Mouse (Mus musculus) lung, embryonic 14.5 days (tissue): ENCODE results near the gene Sco1. TPM values are rescaled to one million over a fixed set of nuclear protein-coding genes. Genes with fewer than 3 reads are reported as not detected.

Source experiments
- ATAC-seq: fragments of 200-750 bp; cut with Nextera tagmentation; 2 replicates; pipeline ENCODE4 v1.8.0; 2017; ENCODE audit warnings: mild to moderate bottlenecking, moderate TSS enrichment, moderate library complexity; ENCODE audit not compliant: insufficient read depth
- DNase-seq: peaks from one replicate; pipeline ENCODE4 v3.0.0-alpha.2; 2015
- H3K27ac ChIP-seq: fragments of 300-500 bp; sonication (generic); 2 replicates; pipeline ENCODE4 v1.5.1; 2014; ENCODE audit warnings: low read depth, mild to moderate bottlenecking, moderate library complexity
- H3K27me3 ChIP-seq: fragments of 300-500 bp; sonication (generic); 2 replicates; pipeline ENCODE4 v1.6.1; 2014; ENCODE audit warnings: low read length, control low read depth; ENCODE audit not compliant: insufficient read depth
- H3K36me3 ChIP-seq: fragments of 300-500 bp; sonication (generic); 2 replicates; pipeline ENCODE4 v1.6.1; 2014; ENCODE audit warnings: control low read depth; ENCODE audit not compliant: insufficient read depth
- H3K4me1 ChIP-seq: fragments of 300-500 bp; sonication (generic); 2 replicates; pipeline ENCODE4 v1.6.1; 2014; ENCODE audit warnings: antibody characterized with exemption, control low read depth; ENCODE audit not compliant: insufficient read depth
- H3K4me2 ChIP-seq: fragments of 300-500 bp; sonication (generic); 2 replicates; pipeline ENCODE4 v1.6.1; 2014; ENCODE audit warnings: mild to moderate bottlenecking
- H3K4me3 ChIP-seq: fragments of 300-500 bp; sonication (generic); 2 replicates; pipeline ENCODE4 v1.5.1; 2014; ENCODE audit warnings: low read depth, low read length
- H3K9ac ChIP-seq: fragments of 300-500 bp; sonication (generic); 2 replicates; pipeline ENCODE4 v1.6.1; 2014
- H3K9me3 ChIP-seq: fragments of 300-500 bp; sonication (generic); 2 replicates; pipeline ENCODE4 v1.6.1; 2016; ENCODE audit warnings: low read depth, low read length, control low read depth
- CTCF ChIP-seq: IDR thresholded peaks from 2 replicates; pipeline ENCODE4 v1.5.1; 2016; ENCODE audit warnings: antibody characterized with exemption, low read depth
- WGBS: fragments of 180-500 bp; shearing (Covaris S2); extraction: QIAGEN DNeasy Blood & Tissue Kit; methylation state at CpG from one replicate; pipeline ENCODE4 v1.1.7; 2014; 5-methylcytosine and 5-hydroxymethylcytosine counted together
- polyA plus RNA-seq: library from polyadenylated mRNA; unstranded; fragments of >200 nt; fragmentation: Nextera tagmentation; extraction: Ambion mirVana; gene quantifications from 2 replicates; pipeline ENCODE4 v1.2.1, GENCODE M21; 2014

Sco1 gene
- polyA plus RNA-seq: 18.8 and 20.3 TPM in 2 replicates

DNA sequence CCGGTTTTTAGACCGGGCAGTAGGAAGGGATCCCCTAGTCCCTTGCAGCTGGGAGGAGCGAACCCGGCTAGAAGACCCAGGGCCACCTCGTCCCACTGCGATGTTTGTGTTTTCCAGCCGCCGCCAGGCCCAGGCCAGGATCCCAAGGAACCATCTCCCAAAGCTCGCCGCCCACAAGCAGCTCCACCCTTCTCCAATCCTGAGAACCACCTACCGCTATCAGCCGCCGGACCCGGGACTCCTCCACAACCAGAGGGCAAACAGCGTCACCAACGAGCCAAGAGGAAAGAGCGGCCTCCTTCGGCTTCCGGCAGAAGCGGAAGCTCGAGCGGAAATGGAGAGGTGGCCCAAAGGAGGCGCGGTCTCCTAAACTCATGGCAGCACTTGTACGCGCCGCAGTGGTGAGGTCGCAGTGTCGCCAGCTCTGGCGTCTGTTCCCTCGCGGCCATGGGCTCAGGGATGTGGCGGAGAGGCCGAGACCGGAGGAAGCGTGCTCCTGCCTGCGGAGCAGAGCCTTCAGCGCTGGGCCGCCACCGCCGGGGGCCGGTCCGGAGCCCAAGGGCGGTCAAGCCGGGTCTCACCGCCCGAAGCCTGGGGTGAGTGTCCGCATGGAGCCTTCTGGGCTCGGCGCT, at the start of gene Sco1, which contains the start of gene Adprm:
Sco1 (plus strand) TSS at position 350 of the 632 bp plus-strand sequence.
Adprm (minus strand) TSS at position 274 of the 632 bp plus-strand sequence.
- H3K36me3 ChIP-seq: peaks cover 27% of the 10 kb centered on the region
- H3K9ac ChIP-seq: peak within 1 kb of the TSS; percentile 59
- H3K27ac ChIP-seq: peak within 1 kb of the TSS; percentile 75
- H3K4me1 ChIP-seq: no peaks in the 10 kb centered on the region; the same call in 1 of the 2 replicates
- peak within 1 kb of the TSS; percentile 67 for H3K4me2 ChIP-seq
- H3K4me3 ChIP-seq: peak within 1 kb of the TSS; percentile 60
- ATAC-seq (peak; percentile 96), DNase-seq (peak; percentile 94)
- H3K9me3 ChIP-seq: no peaks in the 10 kb centered on the region
- WGBS: under 1% methylated on average over 50 of the region's 50 CpGs
- TF ChIP-seq CTCF: peak; percentile 49
- no peaks in the 10 kb centered on the region for H3K27me3 ChIP-seq

DNA sequence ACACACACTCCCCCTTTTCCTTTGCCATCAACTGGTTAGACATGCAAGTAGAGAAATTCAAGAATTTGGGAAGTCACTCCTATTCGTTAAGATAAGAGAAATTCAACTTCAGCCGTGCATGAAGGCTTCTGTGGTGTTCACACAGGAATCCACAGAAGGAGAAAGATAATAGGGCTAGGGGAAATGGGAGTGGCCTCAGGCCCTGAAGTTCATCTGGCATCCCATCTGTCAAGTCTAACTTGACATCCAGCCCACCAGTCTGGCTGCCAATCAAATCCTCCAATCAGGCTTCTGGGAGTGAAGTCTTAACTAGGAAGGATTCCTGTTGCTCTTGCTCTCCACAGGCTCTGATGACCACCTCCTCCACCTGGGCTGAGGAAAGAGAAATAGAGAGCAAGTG, 49.6 kb upstream of the Sco1 start:
- no peak overlapping the region for H3K4me3 ChIP-seq
- ATAC-seq (no peak), DNase-seq (no peak)
- no peak overlapping the region for H3K27ac ChIP-seq
- TF ChIP-seq CTCF: no peak
- 45% methylated on average over 2 of the region's 2 CpGs for whole genome bisulfite sequencing
- H3K4me1 ChIP-seq: peaks cover 10% of the 10 kb centered on the region
- H3K4me2 ChIP-seq: no peak overlapping the region
- H3K9ac ChIP-seq: no peak overlapping the region
- H3K36me3 ChIP-seq: no peaks in the 10 kb centered on the region
- no peaks in the 10 kb centered on the region for H3K27me3 ChIP-seq
- H3K9me3 ChIP-seq: no peaks in the 10 kb centered on the region

DNA sequence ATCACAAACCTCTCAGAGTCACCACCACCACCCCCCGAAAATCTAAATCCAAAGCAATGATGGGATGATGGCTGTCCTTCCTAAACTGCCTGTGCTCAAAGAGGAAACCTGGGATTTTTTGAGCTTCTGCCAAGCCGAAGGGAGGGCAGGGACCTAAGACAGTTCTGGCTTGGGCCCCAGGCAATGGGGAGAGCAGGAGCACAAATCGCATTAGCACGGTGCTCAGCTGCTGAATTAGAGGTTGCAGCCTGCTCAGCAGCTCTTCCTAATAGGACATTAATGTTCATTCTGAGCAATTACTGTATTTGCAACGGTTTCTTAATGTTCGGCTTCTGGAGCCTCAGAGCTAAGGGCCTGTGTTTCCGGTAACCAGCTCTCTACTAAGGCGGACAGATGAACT, 44.5 kb upstream of the Sco1 start:
- H3K27ac ChIP-seq: no peak overlapping the region
- WGBS: 77% methylated on average over 8 of the region's 8 CpGs
- DNase-seq (no peak), ATAC-seq (no peak)
- TF ChIP-seq CTCF: no peak
- no peaks in the 10 kb centered on the region for H3K27me3 ChIP-seq
- H3K4me1 ChIP-seq: no peaks in the 10 kb centered on the region
- no peak overlapping the region for H3K9ac ChIP-seq
- H3K9me3 ChIP-seq: no peaks in the 10 kb centered on the region
- no peaks in the 10 kb centered on the region for H3K36me3 ChIP-seq
- H3K4me2 ChIP-seq: no peak overlapping the region
- no peak overlapping the region for H3K4me3 ChIP-seq

DNA sequence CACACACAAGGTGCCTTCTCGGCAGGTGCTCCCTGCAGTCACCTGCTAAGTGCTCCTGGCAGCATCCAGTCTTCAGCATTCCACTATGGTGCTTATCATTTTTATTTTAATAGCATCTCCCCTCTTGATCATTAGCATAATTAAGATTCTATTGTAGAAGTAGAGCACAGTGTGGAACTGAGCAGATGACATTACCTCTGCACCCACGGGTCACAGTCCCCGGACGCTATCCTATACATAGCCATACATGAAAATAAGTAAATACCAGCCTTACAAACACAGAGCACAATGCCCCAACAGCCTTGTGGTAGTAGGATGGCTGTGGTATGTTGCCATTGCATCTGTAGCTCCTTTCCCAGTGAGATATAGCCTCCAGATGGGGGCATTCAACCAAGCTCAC, 43.9 kb upstream of the Sco1 start:
- no peak for TF ChIP-seq CTCF
- 88% methylated on average over 4 of the region's 4 CpGs for WGBS
- Histone ChIP-seq H3K36me3 (no peaks in the 10 kb centered on the region), H3K9ac (no peak overlapping the region), H3K27ac (no peak overlapping the region), H3K4me1 (no peaks in the 10 kb centered on the region), H3K4me3 (no peak overlapping the region), H3K27me3 (no peaks in the 10 kb centered on the region), H3K9me3 (no peaks in the 10 kb centered on the region), H3K4me2 (no peak overlapping the region)
- no peak for ATAC-seq
- no peak for DNase-seq

DNA sequence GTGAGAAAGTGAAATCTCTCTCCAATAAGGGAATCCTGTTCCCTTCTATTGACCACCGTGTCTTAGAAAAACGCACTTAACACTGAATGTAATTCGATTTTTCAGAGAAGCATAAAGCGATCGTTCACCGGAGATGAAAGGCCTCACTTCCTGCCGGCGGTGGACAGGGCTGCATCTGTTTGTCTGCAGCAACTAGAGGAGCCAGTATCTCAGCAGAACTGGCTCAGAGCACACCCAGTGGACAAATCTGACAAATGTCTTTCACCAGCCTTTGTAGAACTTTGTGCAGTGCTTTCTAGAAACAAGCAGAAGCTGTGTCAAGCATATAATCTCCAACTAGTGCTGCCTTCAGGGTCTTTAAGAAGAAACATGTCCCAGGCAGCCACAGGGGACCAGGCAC, 42.0 kb upstream of the Sco1 start:
- ATAC-seq: peak; percentile 63; the same call in 1 of the 2 replicates
- Histone ChIP-seq H3K27ac (no peak overlapping the region), H3K4me3 (no peak overlapping the region), H3K9me3 (no peaks in the 10 kb centered on the region), H3K36me3 (no peaks in the 10 kb centered on the region), H3K27me3 (no peaks in the 10 kb centered on the region), H3K4me2 (peak overlapping the region; percentile 39; the same call in 1 of the 2 replicates), H3K4me1 (no peaks in the 10 kb centered on the region), H3K9ac (no peak overlapping the region)
- peak; percentile 37; the same call in 1 of the 2 replicates for TF ChIP-seq CTCF
- WGBS: under 1% methylated on average over 8 of the region's 8 CpGs
- DNase-seq: peak; percentile 69

DNA sequence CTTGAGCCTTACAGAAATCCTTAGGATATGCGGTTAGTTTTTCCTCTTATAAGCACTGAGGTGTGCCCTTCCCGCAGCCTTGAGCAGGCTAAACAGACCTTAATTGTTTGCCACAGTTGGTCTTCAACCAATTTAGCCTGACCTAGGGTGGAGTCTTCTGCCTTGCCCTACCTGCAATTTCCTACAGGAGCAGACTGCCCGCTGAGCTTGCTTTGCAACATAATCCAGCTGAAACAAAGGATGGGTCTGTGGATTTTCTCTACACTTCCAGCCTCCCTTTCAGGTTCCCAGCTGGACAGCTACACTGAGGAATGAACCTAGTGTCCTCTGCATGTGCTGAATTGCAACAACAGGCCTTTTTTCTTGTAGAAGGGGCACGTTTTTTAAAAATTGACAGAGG, 40.8 kb upstream of the Sco1 start:
- H3K9me3 ChIP-seq: no peaks in the 10 kb centered on the region
- H3K27ac ChIP-seq: no peak overlapping the region
- no peak for TF ChIP-seq CTCF
- ATAC-seq (no peak), DNase-seq (no peak)
- H3K4me3 ChIP-seq: no peak overlapping the region
- no peaks in the 10 kb centered on the region for H3K36me3 ChIP-seq
- 49% methylated on average over 4 of the region's 4 CpGs for WGBS
- no peaks in the 10 kb centered on the region for H3K27me3 ChIP-seq
- H3K4me1 ChIP-seq: no peaks in the 10 kb centered on the region
- no peak overlapping the region for H3K4me2 ChIP-seq
- H3K9ac ChIP-seq: no peak overlapping the region

DNA sequence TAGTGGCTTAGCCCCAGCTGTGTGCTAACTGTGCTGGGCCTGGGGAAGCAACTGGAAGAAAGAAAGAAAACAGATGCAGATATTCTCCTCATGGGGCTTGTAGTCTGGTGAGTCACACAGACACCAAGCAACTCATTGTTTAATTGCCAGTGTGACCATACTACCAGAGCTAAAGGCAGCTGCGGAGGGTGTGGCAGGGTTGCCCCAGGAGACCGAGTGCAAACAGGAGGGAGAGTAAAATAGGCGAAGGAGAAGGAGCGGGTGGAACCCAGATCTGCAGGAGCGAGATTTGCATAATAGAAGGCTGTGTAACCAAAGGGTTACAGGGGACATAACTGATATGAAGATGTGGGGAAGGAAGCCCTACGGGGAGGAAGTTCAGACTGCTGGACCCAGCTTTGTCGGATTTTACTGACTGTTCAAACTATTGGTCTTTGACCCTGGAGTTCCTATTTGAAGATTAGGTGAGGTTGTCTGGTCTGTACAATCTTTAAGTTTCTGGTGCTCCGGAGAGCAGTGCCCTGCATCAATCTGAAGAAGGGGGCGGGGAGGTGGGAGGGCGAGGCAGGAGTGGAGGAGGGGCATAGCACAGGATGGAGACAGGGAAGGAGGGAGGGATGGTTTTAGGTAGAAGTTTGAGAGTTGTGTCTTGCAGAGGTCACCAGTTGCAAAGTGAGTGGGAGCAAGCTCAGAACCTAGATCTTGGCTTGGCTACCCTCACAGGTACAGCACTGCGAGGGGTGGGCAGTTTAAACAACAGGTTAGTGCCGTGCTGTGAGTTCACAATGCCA, 34.5 kb upstream of the Sco1 start:
- no peak overlapping the region for H3K27ac ChIP-seq
- DNase-seq (peak; percentile 20), ATAC-seq (peak; percentile 25; the same call in 1 of the 2 replicates)

More for the DNA sequence above, 34.5 kb upstream of the Sco1 start:
- Histone ChIP-seq H3K9ac (no peak overlapping the region), H3K36me3 (no peaks in the 10 kb centered on the region), H3K4me1 (no peaks in the 10 kb centered on the region), H3K4me2 (peak overlapping the region; percentile 13; the same call in 1 of the 2 replicates), H3K27me3 (no peaks in the 10 kb centered on the region), H3K9me3 (no peaks in the 10 kb centered on the region), H3K4me3 (no peak overlapping the region)
- TF ChIP-seq CTCF: no peak
- 15% methylated on average over 12 of the region's 12 CpGs for WGBS
